Mouse (Mus musculus): Measurements from ENCODE around the gene Ntpcr. TPM values are rescaled to one million over a fixed set of nuclear protein-coding genes. Genes with fewer than 3 reads are reported as not detected.

The Ntpcr gene
- 52.4 TPM for polyA plus RNA-seq (2021)

DNA sequence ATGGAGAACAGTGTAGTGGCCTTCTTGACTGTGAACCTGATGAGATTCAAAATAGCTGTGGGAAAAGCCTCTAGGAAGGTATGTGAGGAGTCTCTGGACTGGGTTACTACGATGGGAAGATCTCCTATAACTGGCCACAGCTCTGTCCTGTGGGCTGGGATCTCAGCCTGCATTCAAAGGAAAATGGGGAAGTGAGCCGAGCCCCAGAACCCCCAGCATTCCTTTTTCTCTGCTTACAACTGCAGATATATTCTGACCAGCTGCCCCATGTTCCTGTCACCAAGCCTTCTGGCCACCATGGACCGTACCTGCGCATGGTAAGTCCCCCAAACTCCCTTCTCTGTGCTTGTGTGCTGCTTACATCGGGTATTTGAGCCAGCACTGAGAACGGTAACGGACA is at the start of gene Ntpcr:
Ntpcr (plus strand) TSS at position 218 of the 400 bp plus-strand sequence.
- DNase-seq (ENCODE audit: low read depth, low spot score) (no peak), ATAC-seq (no peak)
- POLR2A ChIA-PET, result no interaction called here
- H3K27me3 ChIP-seq, result peaks cover 6% of the 10 kb centered on the region
- in situ Hi-C loops (cut with MboI; ENCODE audit: low pct_unique_long_range_greater_than_20kb), result loop anchor here (10.0 kb wide), 1 partner anchor 155 kb away; no protein-coding TSS in a partner anchor
- CTCF ChIA-PET, result no interaction called here
- TF ChIP-seq CTCF (IDR thresholded peaks at IDR 0.05), result no peak

DNA sequence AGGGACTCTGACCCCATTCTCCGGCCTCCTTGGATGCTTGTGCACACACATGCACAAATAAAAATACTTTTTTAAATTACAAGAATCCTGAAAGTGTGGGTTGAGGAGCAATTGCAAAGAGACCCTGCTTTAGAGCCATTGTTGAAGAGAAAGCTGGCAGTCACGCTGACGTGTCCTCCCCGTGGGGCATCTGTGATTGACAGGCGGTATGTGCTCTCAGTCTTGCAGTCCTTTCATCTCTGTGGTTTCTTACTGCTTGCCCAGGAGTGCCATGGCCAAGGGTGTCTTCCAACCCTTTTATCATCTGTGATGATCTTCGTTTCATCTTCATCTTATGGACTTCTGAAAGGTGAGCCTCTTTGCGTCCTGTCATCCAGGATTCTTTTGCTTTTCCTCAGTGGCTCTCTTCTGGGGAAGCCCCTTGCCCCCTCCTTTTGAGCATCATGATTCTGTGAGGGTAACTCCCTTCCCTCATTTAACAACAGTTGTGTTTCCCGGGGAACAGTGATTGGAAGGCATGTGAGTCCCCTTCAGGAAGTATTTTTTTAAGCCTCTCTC is 48.8 kb upstream of the Ntpcr start:
- DNase-seq (ENCODE audit: low read depth, low spot score) (no peak), ATAC-seq (no peak)
- CTCF ChIA-PET, result no interaction called here
- TF ChIP-seq CTCF (IDR thresholded peaks at IDR 0.05), result no peak
- POLR2A ChIA-PET, result no interaction called here
- no peaks in the 10 kb centered on the region for H3K27me3 ChIP-seq
- in situ Hi-C loops (cut with MboI; ENCODE audit: low pct_unique_long_range_greater_than_20kb), result no loop called here

DNA sequence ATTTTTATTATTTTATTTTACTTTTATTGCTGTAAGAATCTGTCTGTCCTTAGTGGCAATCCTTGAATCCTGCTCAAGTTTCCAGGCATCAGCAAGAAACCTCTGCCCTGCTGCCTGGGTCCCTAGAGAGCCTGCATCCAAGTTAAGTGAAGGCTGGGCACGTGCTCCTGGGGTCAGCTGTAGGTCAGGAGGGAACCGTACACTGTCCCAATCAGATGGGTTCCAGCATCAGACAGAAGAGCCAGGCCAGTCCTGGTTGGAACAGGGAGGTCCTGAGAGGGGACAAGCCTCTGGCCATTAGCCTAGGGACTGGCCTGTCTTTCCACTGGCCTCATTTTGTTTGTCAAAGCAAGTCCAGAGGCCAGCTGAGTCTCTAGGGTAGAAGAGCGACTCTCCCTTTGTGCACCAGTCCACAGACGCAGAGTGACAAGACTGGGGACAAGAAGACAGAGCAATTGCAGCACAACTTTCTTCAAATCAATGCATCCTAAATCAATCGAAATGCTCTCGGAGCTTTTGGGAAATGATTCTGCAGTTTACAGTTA is 44.5 kb upstream of the Ntpcr start:
- in situ Hi-C loops (cut with MboI; ENCODE audit: low pct_unique_long_range_greater_than_20kb), result no loop called here
- ChIA-PET POLR2A (no interaction called here), CTCF (no interaction called here)
- TF ChIP-seq CTCF (IDR thresholded peaks at IDR 0.05), result no peak
- DNase-seq (ENCODE audit: low read depth, low spot score), result no peak
- ATAC-seq, result no peak
- no peaks in the 10 kb centered on the region for H3K27me3 ChIP-seq

DNA sequence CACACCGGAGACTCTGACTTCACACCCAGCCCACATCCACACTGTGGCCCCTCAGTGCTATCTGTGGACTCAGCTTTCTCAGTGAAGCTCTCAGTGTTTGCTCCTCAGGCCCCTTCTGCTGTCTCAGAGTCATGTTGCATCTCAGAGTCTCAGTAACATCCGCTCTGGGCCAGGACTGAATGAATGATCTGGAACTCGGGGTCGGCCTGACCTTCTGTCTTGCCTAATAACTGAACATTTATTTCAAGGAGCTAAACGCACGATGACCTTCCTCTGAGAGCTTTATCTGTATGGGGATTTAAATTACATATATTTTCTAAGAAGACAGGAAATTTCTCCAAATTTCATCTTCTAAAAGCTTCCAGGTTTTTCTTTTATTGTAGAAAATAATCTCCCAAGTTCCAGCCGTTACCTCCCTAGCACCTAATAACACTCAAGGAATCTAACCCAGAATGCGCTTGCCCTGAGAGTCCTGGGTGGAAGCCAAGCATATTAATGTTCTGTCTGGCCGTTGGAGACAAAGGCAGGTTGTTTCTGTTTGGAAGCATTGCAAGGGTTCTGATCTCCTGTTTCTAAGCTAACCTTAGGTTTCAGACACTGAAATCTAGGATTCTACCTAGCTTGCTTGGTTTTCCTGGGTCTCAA is 43.4 kb upstream of the Ntpcr start:
- DNase-seq (ENCODE audit: low read depth, low spot score) (no peak), ATAC-seq (no peak)
- H3K27me3 ChIP-seq, result no peaks in the 10 kb centered on the region
- in situ Hi-C loops (cut with MboI; ENCODE audit: low pct_unique_long_range_greater_than_20kb), result no loop called here
- no peak for TF ChIP-seq CTCF (IDR thresholded peaks at IDR 0.05)
- POLR2A ChIA-PET, result no interaction called here
- CTCF ChIA-PET, result no interaction called here

DNA sequence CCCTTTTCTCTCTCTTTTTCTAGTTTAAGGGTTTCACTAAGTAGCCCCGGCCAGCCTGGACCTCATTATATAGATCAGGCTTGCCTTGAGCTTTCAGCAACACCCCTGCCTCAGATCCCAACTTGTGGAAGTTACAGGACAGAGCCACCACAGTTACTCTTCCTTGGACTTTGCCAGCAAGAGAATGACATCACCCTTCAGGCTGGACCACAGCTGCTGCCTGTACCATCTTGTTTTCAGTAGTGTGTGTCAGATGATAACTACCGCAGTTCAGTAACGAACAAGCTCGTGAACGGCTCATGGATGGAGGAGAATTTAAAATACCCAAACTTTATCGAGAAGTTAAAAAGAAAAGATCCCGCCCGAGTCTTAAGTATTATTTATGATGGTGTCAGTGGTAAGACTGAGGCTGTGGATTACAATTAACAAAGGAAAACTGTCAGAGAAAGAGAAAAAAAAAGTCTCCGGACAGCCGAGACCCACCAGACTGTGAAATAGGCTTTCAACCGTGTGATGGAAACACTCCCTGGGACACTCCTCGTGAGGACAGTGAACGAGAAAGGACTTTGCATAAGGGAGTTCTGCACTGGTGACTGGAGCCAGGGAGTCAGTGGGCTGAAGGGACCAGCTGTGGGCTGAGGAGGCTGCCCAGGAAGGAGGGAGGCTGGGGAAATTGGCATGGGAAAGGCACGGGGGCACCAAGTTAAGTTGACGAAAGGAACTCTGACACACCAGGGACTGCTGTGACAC is 39.4 kb upstream of the Ntpcr start:
- in situ Hi-C loops (cut with MboI; ENCODE audit: low pct_unique_long_range_greater_than_20kb), result no loop called here
- POLR2A ChIA-PET, result no interaction called here
- ATAC-seq, result no peak
- CTCF ChIA-PET, result no interaction called here
- DNase-seq (ENCODE audit: low read depth, low spot score), result no peak
- no peak for TF ChIP-seq CTCF (IDR thresholded peaks at IDR 0.05)
- no peaks in the 10 kb centered on the region for H3K27me3 ChIP-seq

DNA sequence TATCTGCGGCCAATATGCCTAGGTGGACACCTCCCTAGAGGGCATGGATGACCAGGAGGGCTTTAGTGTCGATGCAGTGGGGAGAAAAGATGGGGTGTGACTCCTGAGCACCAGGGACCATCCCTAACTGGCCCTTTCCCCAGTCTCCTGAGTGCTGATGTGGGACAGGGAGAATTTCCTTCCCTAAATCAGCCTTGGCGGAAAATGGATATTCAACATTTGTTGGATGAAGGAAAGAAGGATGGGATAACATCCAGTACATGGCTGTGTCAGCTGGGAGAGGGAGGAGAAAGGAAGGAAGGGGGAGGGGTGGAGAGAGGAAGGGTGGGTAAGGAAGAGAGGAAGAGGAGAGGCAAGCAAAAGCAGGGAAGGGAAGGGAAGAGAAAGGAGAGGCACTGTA is 38.8 kb upstream of the Ntpcr start:
- ChIA-PET POLR2A (no interaction called here), CTCF (no interaction called here)
- H3K27me3 ChIP-seq, result no peaks in the 10 kb centered on the region
- in situ Hi-C loops (cut with MboI; ENCODE audit: low pct_unique_long_range_greater_than_20kb), result no loop called here
- DNase-seq (ENCODE audit: low read depth, low spot score) (no peak), ATAC-seq (no peak)
- no peak for TF ChIP-seq CTCF (IDR thresholded peaks at IDR 0.05)

DNA sequence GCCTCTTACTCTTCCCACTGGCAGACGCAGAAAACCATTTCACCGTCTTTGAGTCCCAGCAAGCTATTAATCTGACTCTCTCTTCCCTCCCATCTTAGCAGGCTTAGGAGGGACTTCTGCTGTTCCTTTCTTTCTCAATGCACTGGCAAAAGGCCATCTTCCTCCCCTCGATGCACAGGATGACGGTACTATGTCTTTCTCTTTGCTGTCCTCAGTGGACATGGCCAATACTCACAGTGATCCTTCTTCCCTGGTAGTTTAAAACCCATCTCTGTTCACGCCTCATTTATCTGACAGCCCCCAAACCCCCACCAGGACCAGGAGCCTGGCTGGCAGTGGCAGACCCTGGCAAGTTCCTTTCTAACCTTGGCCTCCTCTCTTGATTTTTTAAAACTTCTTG is 37.3 kb upstream of the Ntpcr start:
- TF ChIP-seq CTCF (IDR thresholded peaks at IDR 0.05), result no peak
- DNase-seq (ENCODE audit: low read depth, low spot score) (no peak), ATAC-seq (no peak)
- no peaks in the 10 kb centered on the region for H3K27me3 ChIP-seq
- CTCF ChIA-PET, result no interaction called here
- in situ Hi-C loops (cut with MboI; ENCODE audit: low pct_unique_long_range_greater_than_20kb), result no loop called here
- POLR2A ChIA-PET, result no interaction called here

DNA sequence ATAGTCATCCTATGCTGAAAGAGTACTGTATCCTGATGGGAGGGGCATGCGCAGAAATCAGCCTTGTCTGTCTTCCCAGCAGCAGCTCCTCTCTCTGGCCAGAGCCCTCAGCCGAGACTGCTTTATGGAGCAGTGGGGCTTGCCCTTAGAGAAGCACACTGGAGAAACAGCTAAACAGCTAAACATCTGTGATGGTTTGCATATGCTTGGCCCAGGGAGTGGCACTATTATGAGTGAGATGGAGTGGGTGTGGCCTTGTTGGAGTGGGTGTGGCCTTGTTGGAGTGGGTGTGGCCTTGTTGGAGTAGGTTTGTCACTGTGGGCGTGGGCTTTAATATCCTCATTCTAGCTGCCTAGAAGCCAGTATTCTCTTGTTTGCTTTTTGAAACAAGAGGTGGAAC is 36.6 kb upstream of the Ntpcr start:
- ATAC-seq (no peak), DNase-seq (ENCODE audit: low read depth, low spot score) (no peak)
- POLR2A ChIA-PET, result no interaction called here
- TF ChIP-seq CTCF (IDR thresholded peaks at IDR 0.05), result no peak
- in situ Hi-C loops (cut with MboI; ENCODE audit: low pct_unique_long_range_greater_than_20kb), result no loop called here
- no peaks in the 10 kb centered on the region for H3K27me3 ChIP-seq
- CTCF ChIA-PET, result interaction anchor here (1.2 kb wide), 1 partner anchor 509 kb away, joined by 3 read pairs; no protein-coding TSS in a partner anchor

DNA sequence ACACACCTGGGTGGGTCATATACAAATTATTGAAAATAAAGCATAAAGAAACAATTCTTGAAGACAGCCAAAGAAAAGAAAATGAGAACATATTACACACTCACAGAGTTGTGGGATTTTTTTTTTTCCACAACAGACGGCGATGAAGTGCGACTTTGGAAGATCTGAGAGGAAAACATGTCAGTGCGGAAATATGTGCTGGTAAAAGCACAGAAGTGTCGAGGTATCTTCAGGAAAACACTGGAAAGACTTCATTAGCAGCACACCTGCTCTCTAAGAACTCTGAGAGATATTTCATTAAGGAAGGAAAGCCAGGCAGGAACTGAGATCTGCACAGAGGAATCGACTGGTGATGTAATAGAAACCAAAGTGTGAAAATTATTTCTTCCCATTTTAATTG is 33.8 kb upstream of the Ntpcr start:
- ATAC-seq, result no peak
- no peak for DNase-seq (ENCODE audit: low read depth, low spot score)
- POLR2A ChIA-PET, result interaction anchor here (0.7 kb wide), 1 partner anchor 86 kb away, joined by 4 read pairs; no protein-coding TSS in a partner anchor
- H3K27me3 ChIP-seq, result no peaks in the 10 kb centered on the region
- in situ Hi-C loops (cut with MboI; ENCODE audit: low pct_unique_long_range_greater_than_20kb), result no loop called here
- CTCF ChIA-PET, result no interaction called here
- no peak for TF ChIP-seq CTCF (IDR thresholded peaks at IDR 0.05)

DNA sequence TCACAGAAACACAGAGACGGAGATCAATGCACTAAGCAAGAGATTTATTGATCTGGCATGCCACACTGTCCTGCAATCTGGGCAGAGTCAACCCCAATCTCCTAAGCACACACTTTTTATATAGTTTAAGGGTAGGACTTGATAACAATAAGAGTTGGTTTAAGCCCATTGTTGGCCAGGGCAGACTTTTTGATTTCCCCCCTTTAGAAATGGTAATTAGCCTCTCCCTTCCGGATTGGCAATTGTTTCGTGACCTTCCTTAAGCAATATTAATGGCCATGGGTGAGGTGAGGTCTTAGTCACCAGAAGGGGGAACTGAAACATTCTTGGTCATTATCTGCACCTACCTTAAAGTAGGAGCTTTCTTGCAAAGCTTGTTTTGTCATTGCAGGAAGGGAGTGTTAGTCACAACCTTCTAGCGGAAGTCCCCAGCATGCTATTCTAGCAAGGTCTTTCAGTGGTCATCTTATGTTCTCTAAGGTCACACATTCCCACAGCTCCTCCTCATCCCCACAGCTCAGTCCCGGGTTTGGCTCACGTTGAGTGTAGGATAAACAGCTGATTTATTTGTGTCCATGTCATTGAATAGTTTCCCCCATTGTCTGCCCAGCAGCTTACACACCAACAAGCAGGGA is 30.3 kb upstream of the Ntpcr start:
- H3K27me3 ChIP-seq, result no peaks in the 10 kb centered on the region
- in situ Hi-C loops (cut with MboI; ENCODE audit: low pct_unique_long_range_greater_than_20kb), result no loop called here
- ATAC-seq, result no peak
- ChIA-PET CTCF (interaction anchor here (0.7 kb wide), 1 partner anchor 92 kb away, joined by 3 read pairs; no protein-coding TSS in a partner anchor), POLR2A (interaction anchor here (0.5 kb wide), 1 partner anchor 38 kb away, joined by 3 read pairs; no protein-coding TSS in a partner anchor)
- TF ChIP-seq CTCF (IDR thresholded peaks at IDR 0.05), result no peak
- DNase-seq (ENCODE audit: low read depth, low spot score), result no peak

DNA sequence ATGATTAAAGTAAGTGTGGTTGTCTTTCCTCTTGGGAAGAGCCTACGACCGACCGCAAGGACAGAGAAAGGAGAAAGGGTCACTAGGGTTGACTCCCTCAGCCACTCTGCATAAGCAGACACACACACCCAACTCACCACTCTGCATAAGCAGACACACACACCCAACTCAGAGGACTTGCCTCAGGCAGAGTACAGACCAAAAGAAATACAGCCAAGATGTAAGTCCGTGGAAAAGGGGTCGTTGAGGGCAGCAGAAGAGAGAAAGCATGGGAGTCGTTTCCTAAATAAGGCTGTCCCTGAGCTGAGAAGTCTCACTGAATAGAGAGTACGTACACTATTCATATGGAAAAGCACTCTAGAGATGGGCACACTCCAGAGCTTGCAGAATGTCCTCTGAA is 29.4 kb upstream of the Ntpcr start:
- DNase-seq (ENCODE audit: low read depth, low spot score), result no peak
- no peaks in the 10 kb centered on the region for H3K27me3 ChIP-seq
- ChIA-PET POLR2A (no interaction called here), CTCF (no interaction called here)
- no peak for TF ChIP-seq CTCF (IDR thresholded peaks at IDR 0.05)
- in situ Hi-C loops (cut with MboI; ENCODE audit: low pct_unique_long_range_greater_than_20kb), result no loop called here
- ATAC-seq, result no peak

Measured in Patski (cell line).